ENCODE assay signal across 9 mouse cellular contexts in genomic region chr4:109036327-109036726, GRCm38 (mm10). TPM values are rescaled to one million over a fixed set of nuclear protein-coding genes. Genes with fewer than 3 reads are reported as not detected.
DNase-seq lines count a peak whose midpoint lies in the region; ATAC-seq and TF ChIP-seq lines count a peak whose summit lies in the region.
"Had no signal": no experiment of that assay in that cellular context is flagged by ENCODE, and none has a peak within 500 bp of the region (broad histone marks: within the 10 kb centered on the region; RNA-seq: fewer than 3 reads in every experiment).

No protein-coding gene starts in this region.

- DNase-seq in heart, adult 2 months = peak; percentile 34 to 69
- DNase-seq in heart, postnatal 25 days (ENCODE audit: low spot score) = no peak
- DNase-seq in A20 (ENCODE audit: low read depth, low spot score) = peak; percentile 70
- peak; percentile 51 to 66 for DNase-seq in adrenal gland, adult 18-20 months (ENCODE audit: low spot score in 2 of 2)
- DNase-seq in embryonic facial prominence, embryonic 11.5 days (ENCODE audit: low spot score) = peak; percentile 63
- peak; percentile 77 for DNase-seq in kidney, postnatal 10 days
- DNase-seq in monocyte, adult 2 months (ENCODE audit: low read depth in 1 of 2, low spot score in 2 of 2) = peak; percentile 11 to 37
- peak; percentile 68 to 73 for DNase-seq in thymus, postnatal 36 days

- H3K9ac ChIP-seq in heart, adult 2 months (ENCODE audit: low read depth, low read length) = no peak overlapping the region
- no peak overlapping the region for H3K9ac ChIP-seq in embryonic facial prominence, embryonic 11.5 days (replicated peaks; ENCODE audit: low read length)
- H3K9ac ChIP-seq: embryonic facial prominence, embryonic 12.5 days had no signal

- H3K27ac ChIP-seq in heart, adult 2 months = no peak overlapping the region
- H3K27ac ChIP-seq in embryonic facial prominence, embryonic 11.5 days (replicated peaks; ENCODE audit: low read depth, low read length) = no peak overlapping the region
- H3K27ac ChIP-seq: embryonic facial prominence, embryonic 12.5 days had no signal

- H3K4me1 ChIP-seq in heart, adult 2 months (ENCODE audit: control insufficient read depth, insufficient read depth, low read length) = no peaks in the 10 kb centered on the region
- H3K4me1 ChIP-seq in embryonic facial prominence, embryonic 11.5 days (ENCODE audit: control insufficient read depth, insufficient read depth, low read length) = no peaks in the 10 kb centered on the region
- H3K4me1 ChIP-seq: embryonic facial prominence, embryonic 12.5 days had no signal

- peaks cover 2% of the 10 kb centered on the region; the same call in 1 of the 2 replicates for H3K36me3 ChIP-seq in heart, adult 2 months (ENCODE audit: control insufficient read depth, insufficient read depth, low read length)
- H3K36me3 ChIP-seq in embryonic facial prominence, embryonic 11.5 days (replicated peaks; ENCODE audit: control insufficient read depth, insufficient read depth, low read depth, low read length) = peaks cover 6% of the 10 kb centered on the region

- TF ChIP-seq POLR2A in heart, adult 2 months (IDR thresholded peaks at IDR 0.05; ENCODE audit: insufficient read depth, low read depth, low read length) = no peak

- no peak for TF ChIP-seq EP300 in heart, adult 2 months (IDR thresholded peaks at IDR 0.05; ENCODE audit: insufficient read depth, low read depth, low read length)

- no peaks in the 10 kb centered on the region for H3K27me3 ChIP-seq in heart, adult 2 months (ENCODE audit: control insufficient read depth, insufficient read depth, low read length)
- no peaks in the 10 kb centered on the region for H3K27me3 ChIP-seq in embryonic facial prominence, embryonic 11.5 days (ENCODE audit: control insufficient read depth, insufficient read depth, low read length)
- H3K27me3 ChIP-seq: embryonic facial prominence, embryonic 12.5 days had no signal

- H3K9me3 ChIP-seq in embryonic facial prominence, embryonic 11.5 days (replicated peaks; ENCODE audit: control insufficient read depth, low read length) = no peaks in the 10 kb centered on the region
- H3K9me3 ChIP-seq: embryonic facial prominence, embryonic 12.5 days had no signal

- no peak overlapping the region for H3K4me3 ChIP-seq in heart, adult 2 months
- no peak overlapping the region for H3K4me3 ChIP-seq in embryonic facial prominence, embryonic 11.5 days (ENCODE audit: low read depth, low read length)
- H3K4me3 ChIP-seq: embryonic facial prominence, embryonic 12.5 days had no signal

- ATAC-seq in embryonic facial prominence, embryonic 11.5 days (replicated peaks; ENCODE audit: insufficient number of reproducible peaks, low FRiP score, low TSS enrichment, low read depth) = no peak

- H3K4me2 ChIP-seq in embryonic facial prominence, embryonic 11.5 days (ENCODE audit: low read depth, low read length) = no peak overlapping the region
- H3K4me2 ChIP-seq: embryonic facial prominence, embryonic 12.5 days had no signal

- peak; percentile 93 for TF ChIP-seq CTCF in heart, adult 2 months (IDR thresholded peaks at IDR 0.05)

- intact Hi-C loops in heart, adult 2 months (cut with DNase I) = loop anchor here (5.0 kb wide), 1 partner anchor 164 kb away; no protein-coding TSS in a partner anchor
- intact Hi-C loops in heart, postnatal 25 days (cut with DNase I) = loop anchor here (5.0 kb wide), 2 partner anchors 126 to 164 kb away; no protein-coding TSS in a partner anchor

- no peaks in the 10 kb centered on the region for H3K79me2 ChIP-seq in heart, adult 2 months (replicated peaks; ENCODE audit: control insufficient read depth, insufficient read depth, low read length)

RNA-seq across cellular contexts. Expression of gene Nrd1, which starts 35.9 kb away (rescaled TPM):
- total RNA-seq in heart, adult 2 months (2021) = 100 to 1,000 TPM; 133 to 145 TPM
- polyA plus RNA-seq in heart, adult 2 months (2012; rRNA removed) = 69.9 and 146 TPM in 2 replicates
- 100 to 1,000 TPM; 108 to 115 TPM for total RNA-seq in heart, postnatal 25 days (2021)
- 100 to 1,000 TPM; 109 to 123 TPM for total RNA-seq in adrenal gland, adult 18-20 months (2021)
- 56.4 and 66.3 TPM in 2 replicates for polyA plus RNA-seq in embryonic facial prominence, embryonic 11.5 days (2014; fragmentation: Nextera tagmentation; extraction: Ambion mirVana)
